ENCODE assay signal across 8 mouse cellular contexts in the genomic region with DNA sequence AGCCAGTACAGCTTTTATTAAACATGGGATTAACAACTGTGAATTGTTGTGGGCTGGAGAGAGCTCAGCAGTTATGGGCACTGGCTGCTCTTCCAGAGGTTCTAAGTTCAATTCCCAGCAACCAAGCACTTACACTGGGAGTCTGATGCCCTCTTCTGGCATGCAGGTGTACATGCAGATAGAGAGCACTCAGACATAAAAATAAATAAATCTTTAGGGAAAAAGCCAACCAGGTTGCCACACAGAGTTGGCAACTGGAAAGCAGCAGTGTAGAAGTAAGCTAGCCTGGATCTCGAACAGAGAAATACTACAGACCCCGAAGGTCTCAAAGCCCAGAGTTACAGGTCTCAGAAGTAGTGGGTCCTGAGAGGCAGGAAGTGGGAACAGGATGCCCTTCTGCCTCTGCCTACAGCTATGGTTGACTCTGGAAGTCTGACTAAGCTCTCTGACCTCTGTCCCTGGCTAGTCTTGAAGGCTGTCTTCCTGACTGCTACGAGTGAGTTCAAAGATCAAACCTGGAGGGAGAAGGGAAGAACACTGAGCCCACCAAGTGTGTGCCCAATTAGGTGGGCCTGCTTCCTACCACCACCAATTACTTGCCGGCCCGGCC. TPM values are rescaled to one million over a fixed set of nuclear protein-coding genes. Genes with fewer than 3 reads are reported as not detected.
DNase-seq lines count a peak whose midpoint lies in the region; ATAC-seq and TF ChIP-seq lines count a peak whose summit lies in the region.

No protein-coding gene starts in this region.

- H3K9ac ChIP-seq in midbrain, embryonic 14.5 days (replicated peaks; ENCODE audit: low read length) = no peak overlapping the region
- H3K9ac ChIP-seq in midbrain, embryonic 16.5 days (ENCODE audit: low read depth, low read length) = no peak overlapping the region
- H3K9ac ChIP-seq in embryonic facial prominence, embryonic 14.5 days (ENCODE audit: low read depth, low read length) = no peak overlapping the region
- no peak overlapping the region for H3K9ac ChIP-seq in lung, postnatal 0 days (replicated peaks; ENCODE audit: low read depth)

- 64% methylated on average over 5 of the region's 5 CpGs for WGBS in midbrain, embryonic 14.5 days
- 68% methylated on average over 5 of the region's 5 CpGs for WGBS in midbrain, embryonic 16.5 days
- 35% methylated on average over 5 of the region's 5 CpGs for WGBS in embryonic facial prominence, embryonic 14.5 days
- WGBS in lung, postnatal 0 days = 64% methylated on average over 5 of the region's 5 CpGs

- H3K4me3 ChIP-seq in midbrain, embryonic 14.5 days (replicated peaks; ENCODE audit: low read depth, low read length) = no peak overlapping the region
- no peak overlapping the region for H3K4me3 ChIP-seq in midbrain, embryonic 16.5 days (ENCODE audit: low read depth, low read length)
- H3K4me3 ChIP-seq in embryonic facial prominence, embryonic 14.5 days (ENCODE audit: low read depth, low read length) = no peak overlapping the region
- H3K4me3 ChIP-seq in lung, postnatal 0 days (ENCODE audit: low read depth, low read length) = no peak overlapping the region

- H3K4me2 ChIP-seq in midbrain, embryonic 14.5 days (ENCODE audit: low read length) = no peak overlapping the region
- H3K4me2 ChIP-seq in midbrain, embryonic 16.5 days (ENCODE audit: low read length) = no peak overlapping the region
- H3K4me2 ChIP-seq in embryonic facial prominence, embryonic 14.5 days (ENCODE audit: low read depth, low read length) = no peak overlapping the region
- no peak overlapping the region for H3K4me2 ChIP-seq in lung, postnatal 0 days (replicated peaks; ENCODE audit: low read depth, low read length)

- H3K36me3 ChIP-seq in midbrain, embryonic 14.5 days (ENCODE audit: control insufficient read depth, insufficient read depth, low read length) = no peaks in the 10 kb centered on the region
- no peaks in the 10 kb centered on the region for H3K36me3 ChIP-seq in midbrain, embryonic 16.5 days (ENCODE audit: control insufficient read depth, insufficient read depth, low read length)
- H3K36me3 ChIP-seq in embryonic facial prominence, embryonic 14.5 days (ENCODE audit: control insufficient read depth, insufficient read depth, low read length) = no peaks in the 10 kb centered on the region
- no peaks in the 10 kb centered on the region for H3K36me3 ChIP-seq in lung, postnatal 0 days (ENCODE audit: insufficient read depth, low read length)

- no peak for ATAC-seq in cerebellum, adult (ENCODE audit: insufficient number of reproducible peaks, low FRiP score, low TSS enrichment)
- ATAC-seq in midbrain, embryonic 14.5 days (ENCODE audit: low FRiP score, low TSS enrichment) = no peak
- ATAC-seq in midbrain, embryonic 16.5 days = no peak
- ATAC-seq in embryonic facial prominence, embryonic 14.5 days (ENCODE audit: low read depth) = no peak
- ATAC-seq in lung, postnatal 0 days = no peak

- intact Hi-C loops in left cerebral cortex, postnatal 36 days (cut with DNase I) = no loop called here

- TF ChIP-seq CTCF in lung, postnatal 0 days (IDR thresholded peaks at IDR 0.05) = peak; percentile 77

- TF ChIP-seq EP300 in lung, postnatal 0 days (IDR thresholded peaks at IDR 0.05) = no peak

- DNase-seq in cerebellum, adult 9-10 months = peak; percentile 58
- peak; percentile 29 for DNase-seq in midbrain, embryonic 14.5 days
- DNase-seq in embryonic facial prominence, embryonic 14.5 days (ENCODE audit: low spot score) = peak; percentile 38
- peak; percentile 66 for DNase-seq in lung, postnatal 0 days (ENCODE audit: low spot score)
- no peak for DNase-seq in layer of hippocampus, adult 9-10 months (ENCODE audit: low spot score)
- no peak for DNase-seq in left cerebral cortex, postnatal 36 days (ENCODE audit: low spot score in 2 of 2)

- H3K4me1 ChIP-seq in midbrain, embryonic 14.5 days (ENCODE audit: control insufficient read depth, insufficient read depth, low read length) = no peaks in the 10 kb centered on the region
- H3K4me1 ChIP-seq in midbrain, embryonic 16.5 days (ENCODE audit: control insufficient read depth, insufficient read depth, low read length) = peaks cover 9% of the 10 kb centered on the region
- H3K4me1 ChIP-seq in embryonic facial prominence, embryonic 14.5 days (ENCODE audit: control insufficient read depth, insufficient read depth, low read length) = 0 out of 2 replicates have a peak, but pooled peaks cover 4% of the 10 kb centered on the region
- no peaks in the 10 kb centered on the region for H3K4me1 ChIP-seq in lung, postnatal 0 days (ENCODE audit: insufficient read depth, low read depth, low read length)

- no peaks in the 10 kb centered on the region for H3K9me3 ChIP-seq in midbrain, embryonic 14.5 days (ENCODE audit: control insufficient read depth, low read length)
- H3K9me3 ChIP-seq in midbrain, embryonic 16.5 days (replicated peaks; ENCODE audit: control insufficient read depth, low read length, poor library complexity, severe bottlenecking) = no peaks in the 10 kb centered on the region
- no peaks in the 10 kb centered on the region for H3K9me3 ChIP-seq in embryonic facial prominence, embryonic 14.5 days (ENCODE audit: control insufficient read depth, low read length)
- no peaks in the 10 kb centered on the region for H3K9me3 ChIP-seq in lung, postnatal 0 days (ENCODE audit: low read length)

- H3K27ac ChIP-seq in midbrain, embryonic 14.5 days (replicated peaks; ENCODE audit: low read depth, low read length) = no peak overlapping the region
- no peak overlapping the region for H3K27ac ChIP-seq in midbrain, embryonic 16.5 days (ENCODE audit: low read length)
- H3K27ac ChIP-seq in embryonic facial prominence, embryonic 14.5 days (replicated peaks; ENCODE audit: low read depth, low read length) = no peak overlapping the region
- no peak overlapping the region; the same call in 1 of the 2 replicates for H3K27ac ChIP-seq in lung, postnatal 0 days (ENCODE audit: low read length)

- H3K27me3 ChIP-seq in midbrain, embryonic 14.5 days (ENCODE audit: control insufficient read depth, insufficient read depth, low read length) = no peaks in the 10 kb centered on the region
- no peaks in the 10 kb centered on the region for H3K27me3 ChIP-seq in midbrain, embryonic 16.5 days (ENCODE audit: control insufficient read depth, insufficient read depth, low read depth, low read length)
- no peaks in the 10 kb centered on the region for H3K27me3 ChIP-seq in embryonic facial prominence, embryonic 14.5 days (replicated peaks; ENCODE audit: control insufficient read depth, insufficient read depth, low read length)
- no peaks in the 10 kb centered on the region for H3K27me3 ChIP-seq in lung, postnatal 0 days (replicated peaks; ENCODE audit: insufficient read depth, low read length)

RNA-seq across cellular contexts. Expression of a gene that starts 2.0 kb away (rescaled TPM):
- 178 and 234 TPM in 2 replicates for polyA plus RNA-seq in midbrain, embryonic 14.5 days (2014; fragmentation: Nextera tagmentation; extraction: Ambion mirVana)
- 201 and 204 TPM in 2 replicates for polyA plus RNA-seq in midbrain, embryonic 16.5 days (2015; fragmentation: Nextera tagmentation; extraction: Ambion mirVana)
- 92.8 and 93.8 TPM in 2 replicates for polyA plus RNA-seq in embryonic facial prominence, embryonic 14.5 days (2014; fragmentation: Nextera tagmentation; extraction: Ambion mirVana)
- 91.4 and 98.5 TPM in 2 replicates for polyA plus RNA-seq in lung, postnatal 0 days (2015; fragmentation: Nextera tagmentation; extraction: Ambion mirVana)
- total RNA-seq in left cerebral cortex, postnatal 36 days (2021) = 10 to 100 TPM; 53.8 to 60.6 TPM

RNA-seq across cellular contexts. Expression of a gene that starts 19.8 kb away (rescaled TPM):
- polyA plus RNA-seq in midbrain, embryonic 14.5 days (2014; fragmentation: Nextera tagmentation; extraction: Ambion mirVana) = 48.3 and 54.9 TPM in 2 replicates
- polyA plus RNA-seq in midbrain, embryonic 16.5 days (2015; fragmentation: Nextera tagmentation; extraction: Ambion mirVana) = 35.8 and 40.7 TPM in 2 replicates
- polyA plus RNA-seq in embryonic facial prominence, embryonic 14.5 days (2014; fragmentation: Nextera tagmentation; extraction: Ambion mirVana) = 43.1 and 53.0 TPM in 2 replicates
- polyA plus RNA-seq in lung, postnatal 0 days (2015; fragmentation: Nextera tagmentation; extraction: Ambion mirVana) = 37.8 and 39.8 TPM in 2 replicates
- total RNA-seq in left cerebral cortex, postnatal 36 days (2021) = 100 to 1,000 TPM; 124 to 217 TPM

Comparison
In these comparisons a context has a peak if more than half of its experiments do, and no peak if none do; other contexts are left out.
1. DNase-seq: peak in cerebellum, adult 9-10 months (single experiment), midbrain, embryonic 14.5 days (single experiment), embryonic facial prominence, embryonic 14.5 days (single experiment) and lung, postnatal 0 days (single experiment); none in layer of hippocampus, adult 9-10 months (single experiment) and left cerebral cortex, postnatal 36 days (0 of 2).